Mouse (Mus musculus) testis, postnatal 14 days (tissue): ENCODE results near the gene Msln.
"Not testable (repeated sequence)": the region's sequence is repeated elsewhere in the genome, so short reads cannot be mapped to it uniquely, and the experiment has no call there.

Experiments used
- DNase-seq: peaks from one replicate; pipeline ENCODE4 v3.0.0; 2021; ENCODE audit warnings: low spot score

The Msln gene

DNA sequence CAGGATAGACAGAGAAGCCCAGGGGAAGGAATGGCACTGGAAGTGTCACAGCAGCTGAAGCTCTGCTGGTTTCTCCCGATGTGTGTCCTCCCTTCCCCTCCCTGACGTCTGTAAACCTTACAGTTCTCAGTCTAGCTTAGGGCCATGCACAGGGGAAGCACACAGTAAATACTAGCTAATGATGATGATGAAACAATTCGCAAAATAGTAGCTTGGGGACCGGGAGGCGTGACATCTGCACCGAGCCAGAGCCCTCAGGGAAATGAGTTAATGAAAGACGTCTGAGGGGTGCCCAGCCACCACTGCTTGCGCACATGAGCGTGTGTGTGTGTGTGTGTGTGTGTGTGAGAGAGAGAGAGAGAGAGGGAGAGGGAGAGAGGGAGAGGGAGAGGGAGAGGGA, 15.2 kb upstream of the Msln start:
- DNase-seq: no peak

DNA sequence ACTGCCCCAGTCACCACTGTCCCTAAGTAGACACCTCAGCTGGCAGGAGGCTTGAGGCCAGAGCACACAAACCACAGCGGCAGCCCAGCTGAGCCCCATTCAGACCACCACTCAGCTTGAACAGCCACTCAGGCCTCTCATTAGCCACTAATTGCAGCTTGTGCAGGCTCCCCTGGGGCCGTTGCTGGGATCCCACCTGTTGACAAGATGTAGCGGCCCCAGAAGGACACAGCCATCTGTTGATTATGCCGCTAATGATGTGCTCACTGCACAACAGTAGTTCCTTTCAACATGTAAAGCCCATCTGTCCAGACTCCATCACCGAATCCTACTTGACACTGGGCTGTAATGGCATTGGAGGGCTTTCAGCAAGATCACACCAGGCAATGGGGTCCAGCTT, 11.7 kb upstream of the Msln start:
- no peak for DNase-seq

DNA sequence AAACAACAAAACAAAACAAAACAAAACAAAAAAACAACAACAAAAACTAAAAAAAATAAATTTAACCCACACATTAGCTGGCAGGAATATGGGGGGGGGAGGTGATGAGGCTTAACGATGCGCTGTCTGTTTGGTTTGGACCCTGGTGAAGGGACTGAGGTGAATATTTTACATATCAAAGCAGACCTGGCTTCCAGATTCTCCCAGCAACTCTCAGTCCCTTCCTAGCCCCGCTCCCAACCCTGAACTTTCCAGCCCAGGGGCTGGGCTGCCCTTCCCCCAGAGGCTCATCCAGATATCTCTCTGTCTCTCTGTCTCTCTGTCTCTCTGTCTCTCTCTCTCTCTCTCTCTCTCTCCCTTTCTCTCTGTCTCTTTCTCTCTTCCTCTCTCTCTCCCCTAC, 8.4 kb upstream of the Msln start:
- DNase-seq: no peak

DNA sequence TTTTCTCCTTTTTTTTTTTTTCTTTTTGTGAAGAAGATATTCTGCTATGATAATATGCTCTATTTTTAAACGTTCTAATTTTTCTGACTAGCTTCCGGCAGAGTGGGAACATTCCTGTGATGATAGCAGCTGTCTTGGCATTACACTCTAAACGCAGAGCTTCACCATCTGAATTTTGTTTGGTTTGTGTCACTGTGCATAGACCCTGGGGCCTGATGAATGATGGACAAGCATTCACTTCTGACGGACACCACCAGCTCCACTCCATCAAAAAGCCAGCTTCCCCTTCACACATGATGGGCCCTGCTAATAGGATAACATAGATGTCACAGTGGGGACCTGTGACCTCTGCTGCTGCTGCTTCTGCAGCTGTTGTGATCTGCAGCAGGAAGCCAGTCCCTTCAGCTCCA, 7.4 kb upstream of the Msln start:
- DNase-seq: no peak

DNA sequence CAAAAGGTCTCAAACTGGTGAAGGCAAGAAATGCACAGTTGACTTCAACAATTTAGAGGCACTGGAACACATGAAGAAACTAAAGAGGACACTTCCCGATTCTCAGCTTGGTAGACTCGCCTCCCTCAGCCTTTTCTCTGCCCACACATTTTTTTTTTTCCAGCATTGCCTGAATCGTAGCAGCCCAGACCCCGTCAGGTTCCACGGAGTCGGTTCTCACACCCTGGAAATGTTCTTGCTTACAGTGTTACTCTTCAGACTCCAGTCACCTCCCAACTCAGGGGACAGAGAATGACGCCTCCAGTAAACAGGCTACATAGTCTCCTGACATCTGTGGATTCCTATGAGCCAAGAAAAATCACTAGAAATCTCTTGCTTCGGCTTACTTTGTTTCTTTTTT, 6.0 kb upstream of the Msln start:
- DNase-seq: peak; percentile 40

DNA sequence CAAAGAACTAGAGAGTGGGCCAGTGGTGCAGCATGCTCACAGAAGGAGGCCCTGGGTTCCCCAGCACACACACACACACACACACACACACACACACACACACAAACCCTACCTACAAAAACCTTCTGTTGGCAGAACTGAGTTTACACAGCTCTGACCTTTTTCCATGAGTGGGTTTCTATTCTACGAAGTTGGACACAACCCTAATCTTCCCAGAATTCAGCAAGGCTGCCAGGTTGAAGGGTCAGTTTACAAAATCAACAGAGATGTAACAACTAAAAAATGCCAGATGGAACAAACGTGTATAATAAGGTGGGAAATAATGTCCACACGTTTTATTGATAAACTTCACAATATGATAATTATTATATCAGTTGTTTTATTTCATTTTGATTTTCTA, 3.5 kb upstream of the Msln start:
- DNase-seq: no peak

DNA sequence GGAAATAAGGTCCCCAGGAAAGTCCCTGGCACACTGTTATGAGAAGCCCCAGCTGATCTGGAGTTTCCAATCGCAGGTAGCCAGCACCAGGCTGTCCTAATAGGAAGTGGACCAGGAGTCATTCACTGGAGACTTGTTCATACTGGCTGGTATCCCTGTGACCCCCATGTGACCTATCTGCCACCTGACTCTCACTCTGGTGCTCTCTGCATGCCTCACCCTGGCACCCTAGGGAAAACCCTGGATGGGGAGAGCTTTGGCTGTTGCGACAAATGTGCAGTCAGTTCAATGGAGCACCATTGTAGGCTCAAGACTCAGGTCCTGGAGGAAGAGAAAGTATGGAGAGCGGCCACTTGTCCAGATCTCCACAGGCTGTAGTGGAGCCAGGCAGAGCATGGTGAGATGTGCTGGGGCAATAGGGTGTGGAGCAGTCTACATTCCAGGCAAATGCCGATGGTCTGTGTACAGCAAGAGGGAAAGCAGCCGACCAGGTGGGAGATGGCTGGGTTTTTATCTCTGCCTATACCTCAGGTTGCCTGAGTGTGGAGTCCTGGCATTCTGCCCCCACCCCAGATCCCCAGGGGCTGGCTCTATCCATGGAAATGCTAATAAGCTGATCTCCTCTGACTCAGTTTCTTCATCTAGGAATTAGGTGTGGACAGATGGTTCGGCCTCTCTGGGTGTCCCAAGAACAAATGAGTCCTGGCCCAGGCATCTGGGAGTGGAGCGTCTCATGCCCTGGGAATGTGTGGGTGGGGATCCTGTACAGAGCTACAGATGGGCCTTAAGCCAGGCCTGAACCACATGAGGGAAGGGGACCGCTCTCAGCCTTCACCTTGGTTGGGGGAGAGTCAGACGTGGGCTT, 2.4 kb upstream of the Msln start:
- DNase-seq: no peak

DNA sequence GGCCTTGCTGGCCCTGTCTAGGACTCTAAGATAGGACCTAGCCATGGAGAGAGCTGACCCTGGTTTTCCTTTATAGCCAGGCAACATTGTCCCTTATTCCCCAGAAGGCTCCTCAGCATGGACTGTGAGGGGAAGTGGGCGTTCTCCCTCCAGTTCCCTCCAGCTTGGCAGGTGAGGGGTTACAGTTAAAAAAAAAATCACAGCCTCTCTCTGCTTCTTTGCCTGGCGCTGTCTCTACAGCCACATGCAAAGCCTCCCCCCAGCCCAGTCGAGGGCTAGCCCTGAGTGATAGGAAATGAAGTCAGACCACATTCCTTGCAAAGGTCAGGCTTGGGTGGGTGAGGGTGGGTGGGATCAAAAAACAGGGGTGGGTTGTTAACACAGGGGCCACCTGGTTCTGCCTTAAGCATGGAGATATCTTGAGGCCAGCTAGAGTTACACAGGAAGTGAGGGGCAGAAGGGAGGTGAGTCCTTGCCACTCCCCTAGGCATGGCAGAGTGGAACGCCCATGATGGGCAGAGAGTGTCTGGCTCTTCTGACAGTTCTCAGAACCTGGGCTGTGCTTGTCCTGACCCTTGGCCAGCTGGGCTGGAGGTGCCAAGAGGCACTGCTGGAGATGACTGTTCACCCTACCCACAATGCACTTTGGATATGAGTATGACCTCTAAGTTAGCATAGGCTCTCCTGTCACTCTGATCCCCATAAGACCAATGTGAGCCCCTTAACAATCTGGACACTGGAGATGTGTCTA, 1.6 kb upstream of the Msln start:
- DNase-seq: no peak

DNA sequence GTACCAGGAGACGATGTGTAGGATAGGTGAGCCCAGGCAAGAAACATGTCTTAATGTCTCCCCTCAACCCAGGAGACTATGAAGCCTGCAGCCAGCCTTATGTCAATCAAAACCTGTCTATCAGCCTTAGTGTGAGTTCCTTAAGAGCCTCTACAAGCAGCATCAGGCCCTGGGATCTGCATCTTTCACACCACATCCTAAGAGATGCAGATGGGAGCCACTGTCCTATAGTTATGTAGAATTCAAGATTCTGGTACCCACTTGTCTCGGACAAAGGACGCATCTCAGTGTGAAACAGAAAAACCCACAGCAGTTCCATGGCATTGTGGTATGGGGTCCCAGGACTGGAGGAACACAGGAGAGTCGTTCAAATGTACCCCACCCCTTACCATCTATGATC, 908 bp upstream of the Msln start:
- no peak for DNase-seq

DNA sequence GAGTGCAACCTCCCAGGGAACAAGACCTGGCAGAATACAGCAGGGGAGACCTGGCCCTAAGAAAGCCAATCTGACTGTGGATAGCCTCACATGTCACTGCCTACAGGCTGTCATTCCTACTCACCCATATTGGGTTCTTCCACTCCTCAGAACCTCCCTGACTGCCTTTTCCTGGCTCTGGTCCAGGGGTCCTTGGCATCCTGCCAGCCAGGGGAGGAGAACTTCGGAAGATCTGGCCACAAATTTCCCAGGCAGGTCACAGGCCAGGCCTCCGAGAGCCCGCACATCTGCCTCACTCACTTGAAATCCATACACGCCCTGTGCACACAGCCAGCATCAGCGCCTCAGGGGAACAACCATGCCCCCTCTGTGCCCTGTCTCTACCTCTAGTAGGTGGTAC, 2.7 kb downstream of the Msln start:
- DNase-seq: no peak

DNA sequence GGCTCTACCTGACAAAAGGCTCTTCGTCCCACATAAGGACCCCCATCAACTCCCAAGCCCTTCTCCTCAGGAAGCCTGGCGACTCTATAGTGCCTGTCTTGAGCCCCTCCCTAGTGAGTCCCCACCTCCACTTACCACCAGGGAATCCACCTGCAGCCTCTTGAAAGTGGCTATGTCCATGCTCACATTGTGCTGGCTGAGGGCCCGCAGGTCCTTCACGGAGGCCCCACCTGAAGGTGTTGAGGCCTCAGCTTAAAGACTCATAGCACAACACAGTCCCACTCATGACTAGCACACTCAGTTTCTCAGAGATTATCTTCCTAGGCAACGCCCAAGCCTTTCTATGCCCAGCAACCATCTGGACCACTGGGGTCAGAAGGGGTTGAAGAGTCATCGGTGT, 4.9 kb downstream of the Msln start:
- DNase-seq: no peak

DNA sequence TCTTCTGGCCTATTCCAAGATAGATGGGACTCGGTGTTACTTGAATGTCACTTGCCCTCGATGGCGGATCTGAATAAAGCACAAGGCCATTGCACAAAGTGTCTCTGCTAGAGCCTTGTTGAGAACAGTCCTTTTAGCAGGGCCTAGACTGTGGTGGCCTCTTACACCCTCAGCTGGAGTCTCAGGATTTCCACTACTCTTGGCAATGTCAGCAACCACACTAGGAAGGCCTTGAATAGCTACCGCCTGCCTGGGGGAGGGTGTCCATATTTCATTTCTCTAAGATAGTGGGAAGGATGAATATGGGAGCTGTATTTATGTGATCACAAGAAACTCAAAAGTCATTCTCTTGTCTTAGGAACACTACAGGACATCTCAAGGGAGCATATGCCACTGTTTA, 5.9 kb downstream of the Msln start:
- DNase-seq: no peak

DNA sequence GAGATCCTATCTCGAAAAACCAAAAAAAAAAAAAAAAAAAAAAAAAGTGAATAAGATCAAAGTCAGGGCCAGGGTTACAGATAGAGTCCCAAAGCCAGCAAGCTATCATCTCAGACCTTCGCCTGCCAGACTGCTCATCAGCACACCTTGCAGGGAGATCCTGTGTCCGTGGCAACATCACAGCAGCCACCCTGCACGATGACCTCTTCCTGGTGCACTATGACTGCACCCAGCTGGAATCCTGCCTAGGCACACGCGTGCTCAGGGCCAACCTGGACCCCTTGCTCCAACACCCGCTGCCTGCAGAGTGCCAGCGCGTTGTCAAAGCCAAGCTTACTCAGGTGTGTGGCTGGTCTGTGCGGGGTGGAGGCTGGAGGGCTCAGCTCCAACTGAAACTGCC, 9.9 kb downstream of the Msln start:
- DNase-seq: no peak

DNA sequence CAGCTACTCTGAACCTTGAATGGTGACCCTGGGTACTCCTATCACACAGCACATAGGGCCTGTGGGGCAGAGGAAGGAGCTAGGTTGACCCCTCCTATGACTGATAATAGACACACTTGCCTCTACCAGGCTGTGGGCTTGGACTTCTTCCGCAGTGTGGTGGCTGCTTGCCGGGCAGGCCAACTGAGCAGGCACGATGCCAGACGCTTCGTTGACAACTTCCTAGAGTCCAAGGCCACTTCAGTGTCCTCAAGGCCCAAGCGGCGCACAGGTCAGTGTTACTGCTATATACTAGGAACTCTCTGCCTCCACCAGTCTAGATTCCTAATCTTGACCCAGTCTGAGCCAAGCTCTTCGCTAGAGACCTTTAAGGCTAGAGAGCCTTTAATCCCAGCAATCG, 10.3 kb downstream of the Msln start:
- no peak for DNase-seq

DNA sequence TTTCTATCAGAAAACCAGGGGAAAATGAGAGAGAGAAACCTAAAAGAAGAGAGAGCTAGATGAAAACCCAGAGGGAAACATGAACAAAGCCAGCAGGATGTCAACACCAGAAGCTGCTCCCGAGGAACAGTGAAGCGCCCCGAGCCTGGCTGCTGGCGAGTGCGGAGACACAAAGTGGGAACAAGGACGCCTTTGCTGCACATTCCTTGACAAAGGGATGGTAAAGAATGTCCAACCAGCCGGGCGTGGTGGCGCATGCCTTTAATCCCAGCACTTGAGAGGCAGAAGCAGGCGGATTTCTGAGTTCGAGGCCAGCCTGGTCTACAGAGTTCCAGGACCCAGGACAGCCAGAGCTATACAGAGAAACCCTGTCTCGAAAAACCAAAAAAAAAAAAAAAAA, 12.7 kb downstream of the Msln start:
- DNase-seq: not testable (repeated sequence)

DNA sequence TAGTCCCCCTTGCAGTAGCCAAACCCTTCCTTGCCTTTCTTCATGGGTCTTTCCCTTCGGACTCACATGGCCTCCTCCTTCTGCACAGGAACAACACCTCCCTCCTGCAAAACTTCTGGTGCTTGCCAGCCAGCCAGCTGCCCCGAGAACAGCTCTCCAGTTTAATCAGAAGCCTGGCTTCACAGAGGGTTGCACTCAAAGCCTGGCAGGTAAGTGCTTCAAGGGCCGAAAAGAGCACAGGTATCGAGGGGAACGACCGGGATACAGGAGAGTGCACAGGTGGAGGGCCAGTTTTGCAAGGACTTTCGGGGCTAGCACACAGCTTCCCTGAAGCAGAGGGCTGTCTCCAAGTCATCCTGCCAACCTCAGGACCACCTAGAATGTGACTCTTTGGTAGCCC, 15.3 kb downstream of the Msln start:
- DNase-seq: no peak

DNA sequence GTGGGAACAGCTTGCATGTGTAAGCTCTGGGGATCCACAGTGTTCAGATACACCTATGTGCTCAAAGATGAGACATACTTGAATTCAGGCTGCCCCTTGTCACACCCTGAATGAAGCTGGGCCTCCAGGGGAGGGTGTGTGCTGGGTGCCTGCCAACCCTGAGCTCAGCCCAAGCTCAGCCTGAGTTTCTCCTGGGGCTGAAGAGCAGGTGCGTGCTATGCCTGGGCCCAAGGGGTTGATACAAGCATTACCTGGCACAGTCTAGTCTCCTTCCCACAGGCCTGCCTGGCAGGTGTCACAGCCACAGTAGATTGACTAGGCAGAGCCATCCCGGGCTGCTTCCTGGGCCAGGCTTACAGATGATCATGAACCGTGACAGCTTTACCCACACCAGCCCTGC, 18.4 kb downstream of the Msln start, which contains the start of gene Mslnl:
Mslnl (plus strand) TSS at position 298 of the 400 bp plus-strand sequence.
- DNase-seq: no peak

DNA sequence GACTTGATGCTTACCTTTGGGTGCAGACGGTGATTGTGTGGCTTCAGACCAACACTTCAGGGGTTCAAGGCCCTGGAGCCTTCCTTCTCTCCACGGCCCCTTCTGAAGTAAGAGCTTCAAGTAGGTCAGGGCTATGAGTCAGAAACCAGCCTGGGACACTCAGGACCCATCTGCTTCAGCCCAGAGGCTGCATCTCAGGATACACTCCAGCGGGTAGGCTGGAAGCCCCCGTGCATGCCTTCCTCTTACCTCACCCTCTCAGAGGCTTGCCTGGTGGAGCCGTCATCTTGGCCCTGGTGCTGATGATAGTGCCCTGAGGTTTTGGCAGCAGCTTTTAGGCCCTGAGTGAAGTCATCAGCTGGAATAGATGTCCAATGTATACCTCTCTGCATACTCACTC, 18.9 kb downstream of the Msln start:
- no peak for DNase-seq

DNA sequence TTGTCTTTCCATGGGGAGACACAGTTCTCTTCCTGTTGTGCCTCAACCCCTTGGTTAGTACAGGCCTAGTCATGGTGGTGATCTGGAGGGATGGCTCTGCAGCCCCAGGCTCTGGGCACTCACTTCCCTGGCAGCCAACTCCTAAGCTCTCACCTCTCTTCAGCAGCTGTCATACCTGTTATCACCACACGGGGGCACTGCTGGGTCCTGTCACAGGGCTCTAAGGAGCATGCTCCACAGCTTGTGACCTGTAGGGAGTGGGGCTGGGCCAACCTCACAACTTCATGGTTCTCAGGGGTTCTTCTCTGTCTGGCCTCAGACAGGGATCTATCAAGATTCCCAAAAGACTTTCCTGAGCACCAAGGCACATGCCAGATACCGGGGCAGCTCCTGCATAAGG, 22.1 kb downstream of the Msln start:
- peak; percentile 72 for DNase-seq

DNA sequence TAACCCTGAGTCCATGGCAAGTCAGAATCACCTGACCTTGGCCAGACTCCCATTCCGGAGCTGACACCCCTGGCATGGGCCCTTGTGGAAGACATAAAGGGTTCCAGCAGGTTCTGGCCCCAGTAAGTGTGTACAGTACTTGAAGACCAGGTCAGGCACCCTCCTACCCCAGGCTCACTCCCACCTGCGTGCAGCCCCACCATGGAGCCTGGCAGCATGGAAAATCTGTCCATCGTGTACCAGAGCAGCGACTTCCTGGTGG, 26.2 kb downstream of the Msln start:
- no peak for DNase-seq

DNA sequence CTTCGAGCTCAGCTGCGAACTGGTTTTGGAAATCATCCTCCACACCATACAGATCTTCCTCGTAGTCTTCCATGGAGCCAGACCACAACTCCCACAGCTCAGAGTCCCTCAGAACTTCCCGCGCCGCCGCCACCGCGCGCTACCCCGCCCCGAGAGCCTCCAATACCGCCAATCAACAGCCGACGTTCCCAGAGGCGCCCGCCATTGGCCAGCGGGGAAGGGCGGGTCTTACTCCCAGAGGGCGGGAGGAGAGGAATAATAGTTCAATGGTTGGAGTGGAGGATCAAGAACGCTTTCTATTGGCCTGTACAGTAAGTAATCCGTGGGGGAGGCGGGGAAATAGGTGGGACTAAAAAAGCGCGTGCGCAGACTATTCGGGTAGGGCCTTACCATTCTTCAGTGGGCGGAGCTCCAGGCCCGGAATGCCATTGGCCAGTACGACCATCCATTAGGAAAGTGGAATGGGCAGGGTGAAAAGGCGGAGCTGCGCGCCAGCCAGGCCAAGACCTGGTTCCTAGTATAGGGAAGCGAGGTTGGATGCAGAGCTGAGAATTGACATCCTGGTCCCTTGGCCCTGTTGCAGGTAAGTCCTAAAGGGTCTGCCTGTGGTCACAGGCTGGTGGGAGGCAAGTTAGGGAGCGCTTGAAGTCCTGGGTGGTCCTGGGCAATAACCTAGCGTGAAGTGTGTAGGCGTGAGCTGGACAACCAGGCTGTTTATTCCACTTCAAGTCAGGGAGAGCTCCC, 26.7 kb downstream of the Msln start, which contains the start of the genes Chtf18 and Rpusd1:
Chtf18 (minus strand) TSS at position 155 of the 744 bp plus-strand sequence.
Rpusd1 (plus strand) TSS at position 406 of the 744 bp plus-strand sequence.
- DNase-seq: peak; percentile 99

DNA sequence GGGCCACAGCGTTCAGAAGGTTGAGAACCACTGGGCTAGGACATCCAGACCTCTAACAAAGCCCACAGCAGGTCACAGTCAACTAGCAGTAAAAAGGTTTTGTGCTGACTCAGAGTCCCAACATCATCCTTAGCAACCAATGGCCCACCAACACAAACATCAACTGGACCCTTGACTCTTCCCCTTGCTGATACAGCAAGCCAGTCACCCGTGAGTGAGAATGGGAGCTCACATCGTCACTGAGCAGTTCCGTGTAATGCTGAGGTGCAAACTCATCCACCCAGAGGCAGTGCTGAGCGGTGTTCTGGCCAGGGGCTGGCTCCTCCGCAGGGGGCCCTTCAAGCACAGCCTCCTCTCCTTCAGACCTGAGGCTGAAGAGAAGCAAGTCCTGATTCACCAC, 28.9 kb downstream of the Msln start:
- DNase-seq: no peak

DNA sequence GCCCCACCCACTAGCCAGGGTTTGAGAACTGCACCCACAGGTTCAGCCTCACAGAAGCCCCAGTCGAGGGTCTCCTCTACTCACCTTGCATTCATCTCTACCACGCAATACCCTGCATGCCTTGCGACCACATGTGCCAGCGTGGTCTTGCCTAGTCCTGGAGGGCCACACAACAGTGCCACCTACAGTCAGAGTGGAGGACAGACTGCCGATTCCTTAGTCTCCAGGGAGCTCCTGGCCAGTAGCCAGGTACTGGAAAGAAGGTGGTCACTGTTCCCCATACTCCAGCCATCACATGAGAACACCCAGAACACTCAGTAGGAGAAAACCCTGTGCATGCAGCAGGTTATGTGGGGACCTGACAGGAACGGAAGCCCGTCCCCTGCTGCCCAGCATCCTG, 30.3 kb downstream of the Msln start:
- no peak for DNase-seq
